Mouse (Mus musculus) frontal cortex, postnatal 36 days (tissue): ENCODE results near the gene Plxdc1.

ENCODE experiments used
- DNase-seq, 2 experiments: peaks; one replicate each; pipeline ENCODE4 v3.0.0; 2022; ENCODE audit warnings: low spot score in 2 of 2

Gene Plxdc1

GRCm38 (mm10) chr11:98016177-98016576 is 29.9 kb upstream of the Plxdc1 start:
- no peak for DNase-seq

- DNase-seq, result no peak
Measured at GRCm38 (mm10) chr11:98012831-98013230, 26.6 kb upstream of the Plxdc1 start.

GRCm38 (mm10) chr11:98011716-98012115 is 25.5 kb upstream of the Plxdc1 start:
- no peak for DNase-seq

GRCm38 (mm10) chr11:98008087-98008486 is 21.8 kb upstream of the Plxdc1 start:
- DNase-seq, result no peak

- no peak for DNase-seq
Measured at GRCm38 (mm10) chr11:98005686-98006085, 19.4 kb upstream of the Plxdc1 start.

- no peak for DNase-seq
Measured at GRCm38 (mm10) chr11:98005076-98005475, 18.8 kb upstream of the Plxdc1 start.

GRCm38 (mm10) chr11:98004161-98004560 is 17.9 kb upstream of the Plxdc1 start:
- peak in 1 of 2 experiments; percentile 77 for DNase-seq

GRCm38 (mm10) chr11:98003171-98003671 is 17.0 kb upstream of the Plxdc1 start:
- DNase-seq, result no peak

GRCm38 (mm10) chr11:98002627-98003026 is 16.4 kb upstream of the Plxdc1 start:
- no peak for DNase-seq

- DNase-seq, result no peak
Measured at GRCm38 (mm10) chr11:98001986-98002385, 15.7 kb upstream of the Plxdc1 start.

- DNase-seq, result no peak
Measured at GRCm38 (mm10) chr11:98001351-98001824, 15.1 kb upstream of the Plxdc1 start.

- no peak for DNase-seq
Measured at GRCm38 (mm10) chr11:98000378-98001140, 14.3 kb upstream of the Plxdc1 start.

- no peak for DNase-seq
Measured at GRCm38 (mm10) chr11:97999748-98000147, 13.5 kb upstream of the Plxdc1 start.

GRCm38 (mm10) chr11:97998898-97999608 is 12.8 kb upstream of the Plxdc1 start:
- no peak for DNase-seq

- DNase-seq, result no peak
Measured at GRCm38 (mm10) chr11:97998074-97998793, 12.0 kb upstream of the Plxdc1 start.

GRCm38 (mm10) chr11:97997387-97997960 is 11.2 kb upstream of the Plxdc1 start:
- DNase-seq, result no peak

GRCm38 (mm10) chr11:97996691-97997090 is 10.4 kb upstream of the Plxdc1 start:
- DNase-seq, result no peak

GRCm38 (mm10) chr11:97995564-97996288 is 9.5 kb upstream of the Plxdc1 start, which contains the start of gene Arl5c:
Arl5c (minus strand) TSS chr11:97996181.
- DNase-seq, result no peak

- DNase-seq, result no peak
Measured at GRCm38 (mm10) chr11:97994539-97995100, 8.4 kb upstream of the Plxdc1 start.

GRCm38 (mm10) chr11:97988530-97989096 is 2.4 kb upstream of the Plxdc1 start:
- DNase-seq, result peak; percentile 88 to 92
